Mouse (Mus musculus) spleen, postnatal 14 days (tissue): ENCODE measurements around the gene Ripply1.

Experiments used
- DNase-seq, 2 experiments: peaks; one replicate each; pipeline ENCODE4 v3.0.0; 2021 to 2022; ENCODE audit warnings: low spot score in 2 of 2

Ripply1 gene

GRCm38 (mm10) chrX:139782278-139783044 lies at the start of gene Ripply1:
Gene Ripply1, minus strand, starts transcription at chrX:139782353.
- no peak for DNase-seq

DNA sequence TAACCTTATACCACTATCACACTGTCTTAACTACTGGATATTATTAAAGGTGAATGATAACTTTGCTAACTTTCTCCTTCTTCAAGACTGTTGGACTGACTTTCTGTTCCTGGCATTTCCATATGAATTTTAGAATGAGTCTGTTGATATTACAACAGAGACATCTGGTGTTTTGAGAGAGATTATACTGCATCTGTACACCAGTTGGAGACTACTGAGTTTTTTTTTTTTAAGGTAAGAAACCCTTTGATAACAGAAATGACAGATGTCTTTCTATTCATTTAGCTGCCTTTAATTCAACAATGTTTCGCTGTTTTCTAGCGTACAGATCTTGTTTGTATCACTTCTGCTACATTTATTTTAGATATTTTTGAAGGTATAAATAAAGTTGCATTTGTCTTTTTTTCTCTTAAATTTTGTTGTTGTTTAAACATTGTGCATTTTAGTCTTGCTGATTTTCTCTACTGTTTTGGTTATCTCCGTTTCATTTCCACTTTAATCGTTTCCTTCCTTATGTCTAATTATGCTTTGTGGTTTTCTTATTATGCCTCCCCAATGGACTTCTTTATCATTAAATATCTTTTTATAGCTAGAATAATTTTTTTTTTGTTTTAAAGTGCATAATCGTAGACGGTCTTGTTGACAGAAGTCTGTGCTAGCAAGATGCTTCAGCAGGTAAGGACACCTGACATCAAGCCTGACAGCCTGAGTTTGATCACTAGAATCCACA lies 46.4 kb upstream of the Ripply1 start:
- DNase-seq: no peak

- no peak for DNase-seq
Observed at GRCm38 (mm10) chrX:139826926-139827325, 44.8 kb upstream of the Ripply1 start.

DNA sequence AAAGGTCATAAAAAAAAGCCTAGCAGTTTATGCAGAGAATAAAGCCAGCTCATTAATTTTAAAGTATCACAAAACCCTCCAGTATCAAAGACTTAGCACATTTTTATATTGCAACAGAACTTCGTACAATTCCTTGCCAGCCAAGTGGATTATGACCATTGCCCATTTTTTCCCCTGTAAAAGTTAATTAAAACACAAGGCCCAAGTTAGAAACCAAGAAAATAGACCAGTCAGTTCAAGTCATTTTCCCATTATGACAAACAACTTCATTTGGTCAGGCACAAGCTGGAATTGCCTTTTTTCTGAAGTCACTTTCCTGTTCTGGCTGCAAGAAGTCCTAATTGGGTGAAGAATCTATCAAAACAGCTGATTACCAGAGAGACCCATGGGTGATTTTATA lies 43.2 kb upstream of the Ripply1 start:
- DNase-seq: no peak

DNA sequence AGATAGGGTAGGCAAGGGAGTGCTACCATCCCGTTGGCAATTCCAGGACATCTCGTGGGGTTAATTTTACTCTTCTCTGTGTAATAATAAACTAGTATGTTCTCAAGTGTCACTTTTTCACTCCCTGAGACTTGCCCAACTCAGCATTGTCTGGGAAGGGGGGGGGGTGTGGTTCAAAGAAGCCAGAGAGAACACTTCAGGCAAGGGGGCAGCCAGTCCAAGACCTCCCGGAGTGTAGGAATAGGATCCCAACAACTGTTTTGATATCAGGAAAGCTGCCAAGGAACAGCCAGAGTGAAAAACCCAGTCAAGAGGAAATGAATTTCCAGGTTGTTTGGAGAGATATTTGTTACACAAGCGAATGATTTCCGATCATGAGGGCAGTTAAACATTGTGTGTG lies 33.0 kb upstream of the Ripply1 start:
- no peak for DNase-seq

DNA sequence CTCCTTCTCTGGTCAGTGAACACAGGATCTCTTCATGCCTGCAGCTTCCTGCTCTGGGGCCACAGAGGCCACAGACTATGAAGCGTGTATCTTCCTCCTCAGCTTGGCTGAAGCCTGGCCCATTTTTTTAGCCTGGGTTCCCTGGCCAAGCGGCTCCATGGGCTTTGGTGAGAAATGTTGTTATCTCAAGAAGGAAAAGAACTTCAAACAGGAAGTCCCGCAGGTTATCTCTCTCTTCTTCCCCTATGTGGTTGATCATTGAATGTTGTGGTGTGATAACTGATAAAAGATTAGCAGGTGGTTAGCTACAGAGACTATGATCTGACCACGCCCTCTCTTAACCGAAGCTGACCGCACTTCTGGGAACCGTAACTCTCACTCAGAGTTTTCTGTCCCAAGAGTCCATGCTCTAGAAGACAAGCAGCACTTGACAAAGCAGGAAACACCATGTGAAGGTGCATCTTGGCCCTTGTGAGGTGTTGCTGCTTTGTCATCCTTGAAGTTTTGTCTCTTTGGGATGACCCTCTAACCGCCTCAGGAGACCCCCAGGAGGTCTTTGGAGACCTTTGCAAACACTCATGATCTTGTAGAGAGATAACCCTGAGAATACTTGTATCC lies 32.0 kb upstream of the Ripply1 start:
- DNase-seq: no peak

- no peak for DNase-seq
Observed at GRCm38 (mm10) chrX:139813299-139814002, 31.3 kb upstream of the Ripply1 start.

GRCm38 (mm10) chrX:139812636-139813298 lies 30.6 kb upstream of the Ripply1 start:
- DNase-seq: no peak

GRCm38 (mm10) chrX:139808501-139808900 lies 26.3 kb upstream of the Ripply1 start:
- DNase-seq: no peak

DNA sequence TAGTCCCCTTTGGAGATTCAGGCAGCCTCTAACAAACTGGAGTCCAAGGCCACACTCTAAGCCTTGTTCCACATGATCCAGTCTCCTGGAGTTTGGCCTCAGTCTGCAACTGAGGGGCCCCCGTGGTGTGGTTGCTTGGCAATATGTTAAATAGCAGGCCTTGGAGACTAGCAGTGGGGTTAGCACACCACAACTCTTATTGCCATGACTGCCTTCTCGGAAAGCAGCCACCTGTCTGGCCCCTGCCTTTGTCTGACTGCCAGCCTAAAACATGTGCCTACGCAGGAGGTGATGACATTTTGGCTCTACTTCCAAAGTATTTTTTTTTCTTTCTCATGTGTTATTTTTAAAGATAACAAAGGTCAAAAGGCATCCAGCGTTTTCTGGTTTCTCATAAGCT lies 25.9 kb upstream of the Ripply1 start:
- no peak for DNase-seq

DNA sequence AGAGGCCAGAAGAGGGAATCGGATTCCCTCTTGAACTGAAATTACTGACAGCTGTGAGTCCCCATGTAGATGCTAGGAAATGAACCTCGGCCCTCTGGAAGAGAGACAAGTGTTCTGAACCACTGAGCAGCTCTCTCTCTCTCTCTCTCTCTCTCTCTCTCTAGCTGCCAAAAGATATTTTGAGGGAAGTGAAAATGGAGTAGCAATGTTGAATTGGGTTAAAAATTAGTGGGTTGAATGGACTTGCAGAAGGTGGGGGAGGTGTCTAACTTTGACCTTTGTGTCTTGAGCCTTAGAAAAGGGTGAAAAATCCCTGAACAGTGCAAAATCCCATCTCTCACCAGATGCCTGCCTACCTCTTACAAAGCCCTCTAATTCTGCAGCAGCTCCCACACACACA lies 25.2 kb upstream of the Ripply1 start:
- DNase-seq: no peak

- DNase-seq: no peak
Observed at GRCm38 (mm10) chrX:139805918-139806317, 23.8 kb upstream of the Ripply1 start.

GRCm38 (mm10) chrX:139803028-139803427 lies 20.9 kb upstream of the Ripply1 start:
- no peak for DNase-seq

- no peak for DNase-seq
Observed at GRCm38 (mm10) chrX:139800406-139800878, 18.3 kb upstream of the Ripply1 start, which contains the start of gene Cldn2. Gene Cldn2, plus strand, starts transcription at chrX:139800828.

GRCm38 (mm10) chrX:139799953-139800352 lies 17.8 kb upstream of the Ripply1 start:
- DNase-seq: no peak

GRCm38 (mm10) chrX:139797875-139798274 lies 15.7 kb upstream of the Ripply1 start:
- no peak for DNase-seq

DNA sequence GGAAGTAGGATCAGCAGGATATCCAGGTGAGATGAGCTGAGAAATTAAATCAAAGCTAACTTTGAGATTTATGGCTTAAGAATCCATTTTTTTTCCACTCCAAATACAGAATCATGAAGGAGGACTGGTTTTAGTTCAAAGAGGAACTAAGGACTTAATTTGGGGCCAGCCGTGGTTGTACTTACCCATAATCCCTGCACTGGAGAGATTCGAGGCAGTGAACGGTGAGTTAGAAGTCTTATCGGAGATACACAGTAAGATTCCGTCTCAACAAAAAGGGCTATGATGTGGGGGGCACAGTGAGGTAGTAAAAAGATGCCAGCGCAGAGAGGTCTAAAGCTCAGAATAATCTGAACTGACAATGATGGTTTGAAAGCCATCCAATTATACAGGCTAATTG lies 13.9 kb upstream of the Ripply1 start:
- no peak for DNase-seq

DNA sequence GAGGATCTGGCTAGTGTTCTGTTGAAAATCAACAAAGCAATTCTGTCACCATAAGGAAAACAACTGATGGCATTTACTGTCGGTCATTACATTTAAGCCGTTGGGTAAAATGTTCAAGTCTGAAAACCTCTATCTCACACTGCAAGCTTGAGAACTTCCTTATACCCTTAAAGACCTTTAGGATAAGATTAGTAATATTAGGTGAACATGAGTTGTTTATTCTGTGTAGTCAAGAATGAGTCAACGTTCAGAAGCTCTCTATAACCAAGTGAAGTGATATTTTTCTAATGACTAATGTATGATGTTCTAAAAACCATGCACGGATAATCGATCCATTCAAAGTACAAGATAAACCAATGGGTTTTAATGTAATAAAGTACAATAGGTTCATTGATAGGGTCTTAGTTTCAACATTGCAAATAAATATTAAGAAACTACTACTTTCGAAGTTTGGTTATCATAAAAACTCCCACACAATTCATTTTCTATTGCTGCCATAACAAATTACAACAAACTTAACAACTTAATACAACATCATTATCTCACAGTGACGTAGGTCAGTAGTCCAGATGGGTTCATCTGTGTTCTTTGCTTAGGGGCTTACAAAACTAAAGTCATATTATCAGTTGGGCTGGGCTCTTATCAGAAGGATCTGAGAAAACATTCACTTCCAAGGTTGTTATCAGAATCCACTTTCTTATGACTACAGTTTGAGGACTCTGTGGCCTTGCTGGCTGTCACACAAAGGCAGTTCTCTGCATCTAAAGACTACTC lies 12.1 kb upstream of the Ripply1 start:
- DNase-seq: no peak

DNA sequence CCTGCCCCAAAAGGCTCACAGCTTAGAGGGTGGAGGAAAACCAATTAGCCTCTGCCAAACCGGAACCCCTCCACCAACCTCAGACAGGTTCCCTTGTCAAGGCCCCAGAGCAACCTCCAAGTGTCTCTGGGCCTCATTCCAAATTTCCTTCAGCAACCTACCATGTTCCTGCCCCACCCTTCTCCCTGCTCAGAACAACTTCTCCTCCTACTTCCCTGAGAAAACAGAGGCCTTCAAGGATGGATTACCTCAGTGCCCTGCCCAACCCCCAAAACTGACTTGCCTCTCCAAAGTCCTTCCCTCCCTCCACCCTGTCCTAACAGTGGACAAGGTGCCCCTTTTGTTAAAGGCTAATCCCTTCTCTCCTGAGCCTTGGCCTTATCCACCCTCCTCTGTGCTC lies 3.6 kb upstream of the Ripply1 start:
- DNase-seq: no peak

DNA sequence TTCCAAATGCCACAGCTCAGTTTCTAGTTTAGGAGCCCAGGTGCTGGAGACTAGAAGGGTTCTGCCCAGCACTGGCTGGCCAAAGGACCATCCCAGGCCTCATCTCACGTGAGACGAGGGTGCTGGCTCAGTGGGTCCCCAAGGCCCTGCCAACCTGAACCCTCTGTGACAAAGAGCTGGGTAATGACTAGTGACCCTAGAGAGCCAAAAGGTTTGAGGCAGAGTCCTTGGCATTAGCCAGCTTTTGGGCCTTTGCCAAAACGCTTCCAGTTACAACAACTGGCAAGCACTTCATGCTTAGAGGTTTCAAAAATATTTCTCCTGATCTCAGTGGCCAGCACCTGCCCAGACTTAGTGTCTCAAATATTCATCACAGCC lies 881 bp upstream of the Ripply1 start:
- DNase-seq: no peak

DNA sequence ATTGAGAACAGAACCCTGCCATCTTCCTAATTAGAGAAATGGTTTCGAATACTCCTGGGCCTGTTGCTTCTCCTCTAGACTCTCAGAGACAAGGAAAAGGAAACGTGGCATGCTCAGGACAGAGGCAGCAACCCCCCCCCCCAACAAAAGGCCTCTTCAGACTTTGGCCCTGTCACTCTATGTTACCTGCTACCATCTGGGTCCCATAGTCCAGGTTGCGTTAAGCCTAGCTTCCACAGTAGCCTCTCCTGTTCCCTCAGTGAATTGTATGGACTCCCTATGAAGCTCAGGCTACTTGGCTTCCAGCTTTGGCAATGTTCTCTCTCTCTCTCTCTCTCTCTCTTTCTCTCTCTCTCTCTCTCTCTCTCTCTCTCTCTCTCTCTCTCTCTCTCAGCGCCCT lies 590 bp downstream of the Ripply1 start:
- DNase-seq: no peak
